ENCODE assay signal across 8 mouse cellular contexts in genomic region chr7:132780611-132781010, GRCm38 (mm10). TPM values are rescaled to one million over a fixed set of nuclear protein-coding genes. Genes with fewer than 3 reads are reported as not detected.
A peak's percentile ranks its signal among the peaks of the same experiment; 100 is the strongest.
DNase-seq lines count a peak whose midpoint lies in the region; ATAC-seq and TF ChIP-seq lines count a peak whose summit lies in the region.

No protein-coding gene starts in this region.

- no peaks in the 10 kb centered on the region for H3K36me3 ChIP-seq in liver, adult 2 months (ENCODE audit: control insufficient read depth, insufficient read depth, low read length)
- H3K36me3 ChIP-seq in lung, embryonic 14.5 days (ENCODE audit: insufficient read depth): peaks cover 12% of the 10 kb centered on the region; the same call in 1 of the 2 replicates
- peaks cover 3% of the 10 kb centered on the region; the same call in 1 of the 2 replicates for H3K36me3 ChIP-seq in stomach, postnatal 0 days (ENCODE audit: control insufficient read depth, insufficient read depth, low read length)

- 75% methylated on average over 4 of the region's 4 CpGs for WGBS in liver, adult 2 months
- WGBS in lung, embryonic 14.5 days: 32% methylated on average over 4 of the region's 4 CpGs
- 38% methylated on average over 4 of the region's 4 CpGs for WGBS in stomach, postnatal 0 days

- H3K4me1 ChIP-seq in liver, adult 2 months (ENCODE audit: control insufficient read depth, insufficient read depth, low read length): peaks cover 43% of the 10 kb centered on the region
- H3K4me1 ChIP-seq in lung, embryonic 14.5 days (ENCODE audit: insufficient read depth): peaks cover 14% of the 10 kb centered on the region
- peaks cover 18% of the 10 kb centered on the region for H3K4me1 ChIP-seq in stomach, postnatal 0 days (replicated peaks; ENCODE audit: control insufficient read depth, insufficient read depth)

- no peak overlapping the region for H3K9ac ChIP-seq in liver, adult 2 months (ENCODE audit: low read depth, low read length)
- H3K9ac ChIP-seq in lung, embryonic 14.5 days: no peak overlapping the region; the same call in 1 of the 2 replicates
- H3K9ac ChIP-seq in stomach, postnatal 0 days (ENCODE audit: low read length): no peak overlapping the region

- 0 out of 2 replicates have a peak, but pooled peaks have one; percentile 13 for ATAC-seq in lung, embryonic 14.5 days (ENCODE audit: insufficient read depth)
- ATAC-seq in stomach, postnatal 0 days (ENCODE audit: low FRiP score, low TSS enrichment): no peak; the same call in 1 of the 2 replicates

- H3K27me3 ChIP-seq in liver, adult 2 months (ENCODE audit: control insufficient read depth, insufficient read depth, low read length): no peaks in the 10 kb centered on the region
- H3K27me3 ChIP-seq in lung, embryonic 14.5 days (ENCODE audit: insufficient read depth, low read length): no peaks in the 10 kb centered on the region
- no peaks in the 10 kb centered on the region for H3K27me3 ChIP-seq in stomach, postnatal 0 days (ENCODE audit: control insufficient read depth, insufficient read depth, low read length)

- no peak overlapping the region for H3K4me2 ChIP-seq in lung, embryonic 14.5 days
- no peak overlapping the region for H3K4me2 ChIP-seq in stomach, postnatal 0 days (replicated peaks; ENCODE audit: low read depth)

- no peak for TF ChIP-seq POLR2A in liver, adult 2 months (IDR thresholded peaks at IDR 0.05; ENCODE audit: extremely low read depth, insufficient read depth, low read length)

- DNase-seq in liver, adult 2 months (ENCODE audit: extremely low read depth, low read depth, low spot score): no peak
- no peak for DNase-seq in liver
- peak; percentile 91 for DNase-seq in fibroblast of lung, adult 2 months (ENCODE audit: low read depth)
- DNase-seq in kidney, adult 11 months: peak; percentile 78
- DNase-seq in lung, embryonic 14.5 days: peak; percentile 44
- peak; percentile 41 for DNase-seq in stomach, postnatal 0 days (ENCODE audit: low spot score)
- DNase-seq in c-Kit-positive CD71-positive TER-119-positive erythroid progenitor cells, embryonic 14.5 days (ENCODE audit: low spot score): no peak
- no peak for DNase-seq in left cerebral cortex, adult 8-10 months (ENCODE audit: low spot score in 2 of 2)

- peak overlapping the region; percentile 70 for H3K27ac ChIP-seq in liver, adult 2 months (replicated peaks; ENCODE audit: insufficient read depth, low read depth, low read length)
- H3K27ac ChIP-seq in lung, embryonic 14.5 days (ENCODE audit: low read depth): peak overlapping the region; percentile 75
- peak overlapping the region; percentile 31; the same call in 1 of the 2 replicates for H3K27ac ChIP-seq in stomach, postnatal 0 days (replicated peaks)

- 0 out of 2 replicates have a peak, but pooled peaks have one; percentile 13 for TF ChIP-seq CTCF in liver, adult 2 months (IDR thresholded peaks at IDR 0.05; ENCODE audit: low read depth, low read length)
- TF ChIP-seq CTCF in lung, embryonic 14.5 days (IDR thresholded peaks at IDR 0.05; ENCODE audit: low read depth): peak; percentile 45
- TF ChIP-seq CTCF in stomach, postnatal 0 days (IDR thresholded peaks at IDR 0.05; ENCODE audit: low read depth): peak; percentile 48

- no peaks in the 10 kb centered on the region for H3K9me3 ChIP-seq in lung, embryonic 14.5 days (ENCODE audit: low read depth, low read length)
- H3K9me3 ChIP-seq in stomach, postnatal 0 days (ENCODE audit: control insufficient read depth, low read length): no peaks in the 10 kb centered on the region

- TF ChIP-seq EP300 in stomach, postnatal 0 days (optimal IDR thresholded peaks at IDR 0.05): no peak

- peaks cover 3% of the 10 kb centered on the region; the same call in 1 of the 2 replicates for H3K79me2 ChIP-seq in liver, adult 2 months (ENCODE audit: control insufficient read depth, insufficient read depth, low read length)

- no peak overlapping the region for H3K4me3 ChIP-seq in liver, adult 2 months (ENCODE audit: insufficient read depth, low read depth, low read length)
- no peak overlapping the region for H3K4me3 ChIP-seq in lung, embryonic 14.5 days (ENCODE audit: low read depth, low read length)
- H3K4me3 ChIP-seq in stomach, postnatal 0 days (ENCODE audit: low read depth, low read length): no peak overlapping the region

RNA-seq across cellular contexts. Expression of gene Fam53b, which starts 33.1 kb away (rescaled TPM):
- 4.3 and 7.6 TPM in 2 replicates for total RNA-seq in liver, adult 2 months (2014; rRNA removed)
- 9.1 and 9.9 TPM in 2 replicates for polyA plus RNA-seq in liver, adult 2 months (2012; rRNA removed)
- polyA plus RNA-seq in lung, embryonic 14.5 days (2014; fragmentation: Nextera tagmentation; extraction: Ambion mirVana): 31.2 and 32.4 TPM in 2 replicates
- polyA plus RNA-seq in stomach, postnatal 0 days (2015; fragmentation: Nextera tagmentation; extraction: Ambion mirVana): 8.4 and 8.5 TPM in 2 replicates
- 10 to 100 TPM; 57.0 to 68.5 (median 63.4) TPM for total RNA-seq in left cerebral cortex, adult 8-10 months (2022)

Comparison
In these comparisons a context has a peak if more than half of its experiments do, and no peak if none do; other contexts are left out.
1. DNase-seq: peak in fibroblast of lung, adult 2 months (single experiment), kidney, adult 11 months (single experiment), lung, embryonic 14.5 days (single experiment) and stomach, postnatal 0 days (single experiment); none in liver, adult 2 months (single experiment), liver (single experiment), c-Kit-positive CD71-positive TER-119-positive erythroid progenitor cells, embryonic 14.5 days (single experiment) and left cerebral cortex, adult 8-10 months (0 of 2).
2. Peak in every context shown above with its lines, with median percentiles within 50 percentile points of each other: H3K27ac ChIP-seq and CTCF ChIP-seq.